Mouse (Mus musculus) central nervous system, embryonic 18 days (tissue): ENCODE data around the gene Gm45015. TPM values are rescaled to one million over a fixed set of nuclear protein-coding genes. Genes with fewer than 3 reads are reported as not detected.

Source experiments
- polyA plus RNA-seq: library from polyadenylated mRNA; depleted of rRNA; stranded (reverse); fragments of >200 nt; gene quantifications from 2 replicates; pipeline ENCODE4 v1.2.3, GENCODE M21; 2012; rRNA removed

Gene Gm45015
- not detected in 2 replicates for polyA plus RNA-seq

GRCm38 (mm10) chrX:73336740-73337139 lies at the start of gene Gm45015:
TSS of gene Gm45015 (minus strand) at chrX:73336840.

GRCm38 (mm10) chrX:73342483-73342895 lies 5.8 kb upstream of the Gm45015 start, which contains the start of gene Zfp275:
TSS of gene Zfp275 (plus strand) at chrX:73342621.

GRCm38 (mm10) chrX:73292876-73293275 lies 43.8 kb downstream of the Gm45015 start, which contains the start of the genes Xlr5a and Xlr5c:
TSS of gene Xlr5a (minus strand) at chrX:73292976.
TSS of gene Xlr5c (minus strand) at chrX:73292976.

Other genes with a start within 250 kb of the Gm45015 start
- 2.3 and 2.4 TPM in 2 replicates for gene Xlr3a, start 239.7 kb downstream of the Gm45015 start, polyA plus RNA-seq
- 0.95 and 1.1 TPM in 2 replicates for gene Gm14685, start 219.8 kb downstream of the Gm45015 start, polyA plus RNA-seq
- gene Xlr5b, start 188.0 kb downstream of the Gm45015 start, polyA plus RNA-seq, result not detected in 2 replicates
- 1.2 TPM in 2 replicates for gene DXBay18, start 187.4 kb downstream of the Gm45015 start, polyA plus RNA-seq
- gene Spin2d, start 159.9 kb downstream of the Gm45015 start, polyA plus RNA-seq, result not detected in 2 replicates
- 3.5 and 7.2 TPM in 2 replicates for gene Xlr3b, start 144.6 kb downstream of the Gm45015 start, polyA plus RNA-seq
- gene Xlr4b, start 122.5 kb downstream of the Gm45015 start, polyA plus RNA-seq, result 0.13 and 0.47 TPM in 2 replicates
- gene F8a, start 108.5 kb downstream of the Gm45015 start, polyA plus RNA-seq, result 13.1 and 15.3 TPM in 2 replicates
- 0.23 TPM in 1 of 2 replicates, not detected in the other for gene Xlr4c, start 93.7 kb downstream of the Gm45015 start, polyA plus RNA-seq
- gene Xlr3c, start 71.5 kb downstream of the Gm45015 start, polyA plus RNA-seq, result 0.08 and 0.12 TPM in 2 replicates
- gene Xlr5a, start 43.9 kb downstream of the Gm45015 start, polyA plus RNA-seq, result 0.07 TPM in 1 of 2 replicates, not detected in the other
- not detected in 2 replicates for gene Xlr5c, start 43.9 kb downstream of the Gm45015 start, polyA plus RNA-seq
- gene Zfp275, start 5.8 kb upstream of the Gm45015 start, polyA plus RNA-seq, result 20.4 and 21.9 TPM in 2 replicates
- gene Gm18336, start 61.9 kb upstream of the Gm45015 start, polyA plus RNA-seq, result 0.16 and 0.26 TPM in 2 replicates
- gene Zfp92, start 74.3 kb upstream of the Gm45015 start, polyA plus RNA-seq, result 2.9 and 3.0 TPM in 2 replicates
- gene Trex2, start 98.5 kb upstream of the Gm45015 start, polyA plus RNA-seq, result 0.26 TPM in 1 of 2 replicates, not detected in the other
- gene Haus7, start 122.2 kb upstream of the Gm45015 start, polyA plus RNA-seq, result 46.5 and 50.4 TPM in 2 replicates
- gene Bgn, start 146.8 kb upstream of the Gm45015 start, polyA plus RNA-seq, result 34.7 and 51.7 TPM in 2 replicates
- 16.9 and 17.8 TPM in 2 replicates for gene Atp2b3, start 166.2 kb upstream of the Gm45015 start, polyA plus RNA-seq